Mouse (Mus musculus): Measurements from ENCODE around the gene Ess2.
"Not testable (repeated sequence)": the region's sequence is repeated elsewhere in the genome, so short reads cannot be mapped to it uniquely, and the experiment has no call there.

Ess2 gene

GRCm38 (mm10) chr16:17911052-17911595 is at the start of gene Ess2:
TSS of gene Ess2 (minus strand) at chr16:17911348.
- peak; percentile 91 for DNase-seq (ENCODE audit: low read depth, low spot score)

GRCm38 (mm10) chr16:17956052-17956638 is 45.0 kb upstream of the Ess2 start:
- DNase-seq (ENCODE audit: low read depth, low spot score) = not testable (repeated sequence)

DNA sequence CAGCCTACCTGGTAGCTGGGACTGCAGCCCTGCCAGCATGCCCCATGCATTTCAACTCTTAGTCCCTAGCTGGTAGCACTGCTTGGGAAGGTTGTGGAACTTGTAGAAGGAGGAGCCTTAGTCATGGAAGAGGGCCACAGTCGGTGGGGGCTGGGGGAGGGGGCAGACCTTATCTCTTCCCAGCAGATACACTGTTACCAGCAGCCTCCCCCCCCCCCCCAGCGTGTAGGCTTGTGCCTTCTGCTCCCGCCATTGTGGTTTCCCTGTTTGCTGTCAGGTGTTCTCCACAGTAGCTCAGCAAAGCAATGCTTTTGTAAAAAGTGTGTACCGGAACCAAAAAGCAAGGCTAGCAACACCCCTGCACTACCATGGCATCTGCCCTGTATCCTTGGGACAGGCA is 40.5 kb upstream of the Ess2 start:
- DNase-seq (ENCODE audit: low read depth, low spot score) = no peak

DNA sequence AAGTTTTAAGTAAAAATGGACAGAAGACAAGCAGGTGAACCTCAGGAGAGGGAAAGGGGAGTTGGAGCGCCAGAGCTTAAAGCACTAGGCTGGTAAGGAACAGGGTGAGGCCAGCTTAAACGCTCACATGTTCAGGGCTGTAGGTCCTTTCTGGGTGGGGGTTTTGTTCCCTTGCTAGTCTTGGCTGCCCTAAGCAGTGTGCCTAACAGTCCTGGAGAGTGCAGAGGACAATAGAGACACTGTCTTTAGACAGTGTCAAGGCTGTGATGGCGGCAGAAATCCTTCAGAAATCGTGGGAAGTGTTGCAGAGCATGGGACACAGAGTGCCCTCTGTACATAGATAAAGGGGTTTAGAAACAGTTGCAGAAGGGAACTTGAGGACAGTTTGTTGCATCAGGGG is 38.9 kb upstream of the Ess2 start:
- no peak for DNase-seq (ENCODE audit: low read depth, low spot score)

DNA sequence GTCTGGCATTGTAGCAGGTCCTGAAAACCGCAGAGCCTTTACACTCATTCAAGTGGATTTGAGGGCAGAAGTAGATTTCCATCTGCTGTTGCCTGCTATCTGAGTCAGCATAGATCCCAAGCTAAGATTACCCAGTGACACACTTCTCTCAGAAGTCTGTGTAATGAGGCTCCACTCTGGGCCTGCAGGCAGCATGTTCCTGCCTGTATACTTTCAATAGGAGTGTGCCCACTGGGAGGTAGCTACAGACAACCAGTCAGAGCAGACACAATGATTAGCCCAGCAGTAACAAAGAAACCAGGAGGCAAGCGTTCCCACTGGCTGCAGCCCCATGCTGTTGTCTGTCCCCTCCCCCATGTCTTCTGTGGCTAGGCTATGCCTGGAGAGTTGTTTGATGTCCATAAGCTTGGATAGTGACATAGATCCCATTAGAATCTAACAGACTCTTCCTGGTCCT is 38.3 kb upstream of the Ess2 start:
- no peak for DNase-seq (ENCODE audit: low read depth, low spot score)

DNA sequence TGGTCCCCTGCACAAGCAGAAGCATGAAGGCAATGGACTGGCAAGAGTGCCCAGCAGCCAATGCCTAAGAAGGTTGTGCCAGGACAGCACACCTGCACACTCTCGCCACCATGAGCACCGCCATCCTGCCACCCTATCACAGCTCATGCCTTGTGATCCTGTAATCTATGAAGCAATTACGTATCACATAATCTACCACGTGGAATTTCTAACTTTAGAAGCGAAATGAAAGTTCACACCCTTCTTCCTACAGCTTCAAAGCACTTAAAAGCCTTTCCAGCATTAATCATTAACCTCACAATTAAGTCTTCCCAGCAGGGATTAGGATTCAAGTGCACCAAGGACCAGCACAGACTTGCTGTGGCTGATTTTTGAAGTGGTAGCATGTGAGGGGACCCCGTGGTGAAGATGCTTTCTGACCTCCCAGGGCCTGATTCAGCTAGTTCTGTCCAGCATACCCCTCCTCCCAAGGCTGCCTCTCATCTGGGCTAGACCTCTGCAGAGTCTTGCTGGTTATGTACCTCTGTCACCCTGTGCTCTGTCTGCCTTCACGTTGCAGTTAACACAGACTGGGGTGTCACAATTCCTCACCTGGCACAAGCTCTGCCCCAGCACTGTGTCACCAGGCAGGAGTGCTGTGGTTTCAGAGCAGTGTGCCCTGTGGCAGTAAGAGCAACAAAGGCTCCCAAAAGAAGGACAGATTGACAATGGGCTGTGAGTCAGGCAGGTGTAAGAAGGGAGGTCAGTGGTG is 34.1 kb upstream of the Ess2 start:
- no peak for DNase-seq (ENCODE audit: low read depth, low spot score)

DNA sequence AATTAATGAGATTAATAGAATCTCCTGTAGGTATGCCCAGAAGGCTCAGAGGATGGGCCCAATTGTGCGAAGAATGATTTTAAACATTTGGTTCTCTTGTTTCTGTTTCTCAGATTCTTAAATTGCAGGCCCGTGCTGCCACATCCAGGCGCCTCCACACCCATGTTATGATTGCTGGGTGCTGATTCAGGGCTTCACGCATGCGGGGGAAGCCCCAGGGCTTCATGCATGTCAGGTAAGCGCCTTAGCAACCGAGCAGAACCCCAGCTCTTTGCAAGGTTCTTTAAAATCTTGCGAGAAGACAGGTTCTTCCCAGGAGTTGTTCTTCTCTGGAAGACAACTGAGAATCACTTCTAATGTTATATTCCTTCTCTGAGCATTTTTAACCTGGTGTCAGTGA is 32.3 kb upstream of the Ess2 start:
- no peak for DNase-seq (ENCODE audit: low read depth, low spot score)

DNA sequence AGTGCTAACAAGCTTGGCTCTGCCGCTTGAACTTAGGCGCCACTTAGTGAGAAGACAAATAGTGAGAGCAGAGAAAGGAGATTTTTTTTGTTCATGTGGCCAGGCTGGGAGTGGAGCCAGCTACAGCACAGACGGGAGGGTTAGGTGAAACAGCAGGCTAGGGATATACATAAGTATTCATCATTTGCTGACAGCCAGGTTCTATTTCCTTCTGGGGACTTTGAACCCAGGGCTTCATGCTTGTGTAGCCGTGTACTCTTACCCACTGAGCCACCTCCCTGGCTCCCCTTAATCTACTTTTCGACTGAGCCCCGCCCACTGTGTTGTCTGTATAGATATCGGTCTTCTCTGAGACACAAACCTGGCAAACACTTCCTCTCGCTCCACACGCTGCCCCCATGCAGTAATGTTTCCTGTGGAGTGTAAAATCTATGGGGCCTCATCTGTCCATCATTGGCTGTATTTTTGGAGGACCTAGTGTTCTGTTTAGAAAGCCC is 28.2 kb upstream of the Ess2 start:
- no peak for DNase-seq (ENCODE audit: low read depth, low spot score)

DNA sequence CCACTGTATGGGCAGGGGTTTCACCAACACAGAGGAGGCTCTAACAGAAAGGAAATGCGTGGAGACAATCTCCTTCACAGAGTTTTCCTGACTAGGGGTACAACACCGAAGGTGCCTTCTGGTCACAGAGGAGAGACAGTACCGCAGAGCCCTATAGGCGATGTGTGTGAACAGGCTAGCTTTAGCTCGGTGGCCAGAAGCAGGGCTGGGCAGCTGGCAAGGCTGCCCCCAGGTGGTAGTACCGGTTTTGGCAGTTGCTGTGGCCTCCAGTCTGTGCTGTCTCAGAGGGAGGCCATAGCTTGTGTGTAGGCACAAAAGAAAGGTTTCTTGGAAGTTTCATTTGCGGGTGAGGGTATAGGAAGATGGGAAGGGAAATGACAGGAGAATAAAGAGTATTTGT is 27.7 kb upstream of the Ess2 start:
- no peak for DNase-seq (ENCODE audit: low read depth, low spot score)

DNA sequence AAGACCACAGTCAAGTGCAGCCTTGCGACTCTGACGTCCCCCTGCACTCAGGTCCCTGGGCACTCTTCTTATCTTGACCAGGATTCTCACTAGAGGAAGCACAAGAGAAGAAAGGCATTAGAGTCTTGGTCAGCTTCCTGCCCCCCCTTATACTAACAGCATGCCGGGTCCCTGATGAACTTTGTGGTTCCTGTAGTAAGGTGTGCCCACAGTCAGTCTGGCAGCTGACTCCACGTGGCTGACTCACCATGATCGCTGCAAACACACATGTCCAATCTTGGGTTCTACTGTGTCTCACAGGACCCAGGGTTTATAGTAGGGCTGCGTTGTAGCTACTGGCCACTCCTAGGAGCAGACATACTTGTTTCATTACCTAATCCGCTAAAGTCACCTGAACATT is 27.0 kb upstream of the Ess2 start:
- DNase-seq (ENCODE audit: low read depth, low spot score) = no peak

- no peak for DNase-seq (ENCODE audit: low read depth, low spot score)
These were observed 25.6 kb upstream of the Ess2 start for GRCm38 (mm10) chr16:17936776-17937175.

- DNase-seq (ENCODE audit: low read depth, low spot score) = no peak
These were observed 23.3 kb upstream of the Ess2 start for GRCm38 (mm10) chr16:17934445-17934910.

- DNase-seq (ENCODE audit: low read depth, low spot score) = no peak
These were observed 22.7 kb upstream of the Ess2 start for GRCm38 (mm10) chr16:17933594-17934444.

DNA sequence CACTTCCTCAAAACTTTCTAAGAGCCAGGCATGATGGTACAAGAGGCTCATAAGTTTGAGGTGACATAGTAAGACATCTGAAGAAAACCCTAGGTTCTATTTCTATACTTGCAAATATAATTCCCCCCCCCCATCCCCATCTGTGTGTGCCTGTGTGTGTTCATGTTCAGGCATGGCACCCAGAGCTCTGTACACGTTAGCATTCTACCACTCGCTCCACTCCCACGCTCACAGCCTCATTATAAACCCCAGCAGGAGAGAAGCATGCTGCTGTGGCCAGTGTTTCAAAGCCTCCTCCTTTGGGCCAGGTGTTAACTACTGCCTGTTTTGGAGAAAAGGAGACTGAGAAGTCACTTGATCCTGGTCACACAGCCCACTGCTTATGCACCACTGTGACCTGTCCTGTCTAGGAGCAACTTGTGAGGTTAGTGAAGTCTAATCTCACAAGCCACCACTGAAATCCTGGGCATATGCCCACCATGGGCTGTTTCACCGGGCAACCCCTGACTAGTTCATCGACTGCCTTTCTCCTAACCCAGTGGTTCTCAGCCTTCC is 20.8 kb upstream of the Ess2 start:
- DNase-seq (ENCODE audit: low read depth, low spot score) = no peak

- DNase-seq (ENCODE audit: low read depth, low spot score) = no peak
These were observed 18.5 kb upstream of the Ess2 start for GRCm38 (mm10) chr16:17929631-17930030.

DNA sequence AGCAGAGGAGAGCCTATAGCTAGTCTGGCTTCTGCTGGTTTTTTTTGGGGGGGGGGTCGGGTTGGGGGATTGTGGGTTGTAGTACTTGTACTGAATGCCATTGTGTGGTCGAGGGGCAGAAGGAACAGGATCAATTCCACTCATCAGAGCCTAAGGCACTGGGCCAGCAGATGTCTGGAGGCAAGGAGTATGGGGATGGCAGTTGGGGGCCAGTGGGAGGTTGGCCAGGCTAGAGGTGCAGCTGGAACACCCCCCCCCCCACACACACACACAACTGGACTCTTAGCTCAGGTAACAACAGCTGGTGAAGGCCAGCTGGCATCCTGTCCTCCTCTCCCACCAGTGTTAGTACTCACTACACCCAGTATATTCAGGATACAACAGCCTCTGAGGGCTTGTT is 18.1 kb upstream of the Ess2 start:
- no peak for DNase-seq (ENCODE audit: low read depth, low spot score)

- DNase-seq (ENCODE audit: low read depth, low spot score) = no peak
These were observed 17.5 kb upstream of the Ess2 start for GRCm38 (mm10) chr16:17928627-17929104.

- no peak for DNase-seq (ENCODE audit: low read depth, low spot score)
These were observed 17.0 kb upstream of the Ess2 start, which contains the start of gene Slc25a1 for GRCm38 (mm10) chr16:17928087-17928580. TSS of gene Slc25a1 (minus strand) at chr16:17928219.

DNA sequence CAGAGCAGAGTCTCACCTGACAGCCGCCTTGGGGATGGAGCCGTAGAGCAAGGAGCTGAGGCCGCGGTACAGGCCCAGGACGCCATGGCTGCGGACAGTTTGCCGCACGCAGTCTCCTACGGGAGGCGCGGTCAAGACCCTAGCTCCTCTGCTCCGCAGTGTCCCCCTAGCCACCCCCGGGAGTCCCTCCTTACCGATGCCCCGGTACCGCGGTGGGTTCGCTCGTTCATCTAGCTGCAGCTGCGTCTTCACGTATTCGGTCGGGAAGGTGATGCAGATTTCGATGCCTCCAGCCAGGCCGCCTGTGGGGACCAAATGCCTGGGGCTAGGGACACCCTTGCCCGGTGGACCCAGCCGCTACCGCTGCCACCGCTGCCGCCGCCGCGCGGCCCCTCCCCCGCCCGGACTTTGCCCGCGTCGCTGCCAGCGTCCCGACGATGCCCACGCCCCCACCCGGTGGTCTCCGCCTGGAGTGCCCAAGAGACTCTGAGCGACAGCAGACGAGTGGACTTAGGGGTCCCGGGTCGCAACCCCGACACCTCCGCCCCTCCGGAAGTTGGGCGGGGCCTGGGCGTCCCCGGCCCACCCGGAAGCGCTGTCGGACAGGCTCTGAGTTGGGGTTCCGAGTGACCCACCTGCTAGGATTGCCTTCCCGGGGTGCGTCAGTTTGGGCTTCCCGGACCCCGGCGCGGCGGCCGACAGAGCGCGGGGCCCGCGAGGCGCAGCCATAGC is 16.4 kb upstream of the Ess2 start:
- no peak for DNase-seq (ENCODE audit: low read depth, low spot score)

GRCm38 (mm10) chr16:17922163-17922538 is 11.0 kb upstream of the Ess2 start:
- no peak for DNase-seq (ENCODE audit: low read depth, low spot score)
